Mouse (Mus musculus) cortical plate, adult 2 months (tissue): ENCODE measurements around the gene Med8.

ENCODE experiments used
- CTCF ChIP-seq: fragments of 200-500 bp; IDR thresholded peaks from 2 replicates; pipeline ENCODE4 v1.5.1; 2011; ENCODE audit warnings: mild to moderate bottlenecking, control low read depth, low read length; ENCODE audit not compliant: insufficient read depth; ENCODE audit errors: extremely low read depth
- POLR2A ChIP-seq: fragments of 200-500 bp; IDR thresholded peaks from 2 replicates; pipeline ENCODE4 v1.6.1; 2011; ENCODE audit warnings: mild to moderate bottlenecking, low read length, control low read depth; ENCODE audit not compliant: insufficient read depth; ENCODE audit errors: extremely low read depth

DNA sequence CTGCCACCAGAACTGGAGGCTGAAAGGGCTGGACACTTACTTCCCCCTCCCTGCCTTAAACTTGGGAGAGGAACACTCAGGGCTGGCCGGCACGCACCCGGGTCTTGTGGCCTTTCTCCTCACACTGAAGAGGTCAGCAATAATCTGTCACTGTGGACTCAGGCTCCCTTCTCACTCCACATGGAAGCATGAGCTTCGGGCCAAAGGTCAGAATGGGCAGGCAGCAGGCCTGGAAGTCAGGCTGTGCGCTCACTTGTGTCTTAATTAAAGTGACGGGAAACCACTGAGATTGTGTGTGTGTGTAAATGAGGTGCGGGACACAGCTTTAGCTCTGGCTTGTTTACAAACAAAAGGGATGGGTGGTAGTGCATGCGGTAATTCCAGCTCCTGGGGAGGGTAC, 23.2 kb downstream of the Med8 start:
- TF ChIP-seq POLR2A: no peak
- TF ChIP-seq CTCF: no peak
